Mouse (Mus musculus) B cell, adult 67 days (primary cell): ENCODE data around the gene Trim61. TPM values are rescaled to one million over a fixed set of nuclear protein-coding genes. Genes with fewer than 3 reads are reported as not detected.

Experiments used
- total RNA-seq, 2 experiments: library from RNA; stranded (reverse); gene quantifications; 4 replicates each; pipeline ENCODE4 v1.2.4; 2023

Gene Trim61
- total RNA-seq = not detected

DNA sequence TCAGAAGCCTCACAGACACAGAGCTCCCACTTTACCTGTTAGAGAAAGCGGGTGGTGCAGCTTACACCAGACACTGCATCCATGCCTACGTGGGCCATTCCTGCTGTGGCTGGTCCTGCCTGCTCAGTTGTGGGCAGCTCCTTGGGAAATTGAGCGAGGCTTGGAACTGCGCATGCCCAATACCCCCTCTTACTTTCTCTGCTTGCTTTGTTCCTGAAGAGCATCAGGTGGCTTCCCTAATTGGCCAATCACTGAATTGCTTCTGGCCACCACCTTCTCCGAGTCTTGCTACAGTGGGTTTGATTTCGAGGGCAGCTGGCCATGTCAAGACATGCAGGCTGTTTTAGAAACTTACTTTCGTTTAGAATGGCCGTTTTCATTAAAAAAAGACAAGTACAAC, at the start of gene Trim61, which contains the start of gene Trim60:
Gene Trim61 (minus strand): TSS at position 101 of the 400 bp plus-strand sequence.
Gene Trim60 (minus strand): TSS at position 162 of the 400 bp plus-strand sequence.

DNA sequence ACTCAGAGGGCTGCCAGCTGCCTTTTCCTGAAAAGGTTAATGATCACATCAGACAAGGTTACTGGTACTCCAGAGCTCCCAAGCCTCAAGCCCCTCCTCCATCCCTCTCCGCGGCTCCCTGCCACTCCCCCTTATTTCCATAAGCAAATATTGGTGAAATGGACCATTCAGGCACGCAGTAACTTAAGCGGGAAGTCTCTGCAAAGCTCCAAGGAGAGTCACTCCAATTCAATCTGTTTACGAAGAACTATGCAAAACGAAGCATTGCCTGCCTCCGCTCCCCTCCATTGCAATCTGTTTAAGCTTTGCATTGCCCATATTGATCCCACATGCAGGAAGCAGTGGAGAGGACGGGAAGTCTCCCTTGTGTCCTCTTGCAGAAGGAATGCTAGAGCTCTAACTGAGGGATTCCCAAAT, 18.8 kb upstream of the Trim61 start, which contains the start of gene Apela:
Gene Apela (minus strand): TSS at position 220 of the 417 bp plus-strand sequence.

GRCm38 (mm10) chr8:64987731-64988130, 30.6 kb downstream of the Trim61 start, which contains the start of gene Trim75:
Gene Trim75, minus strand, starts transcription at chr8:64987831.

Other genes starting within 250 kb of the Trim61 start
- gene Klhl2, start 168.5 kb downstream of the Trim61 start, total RNA-seq = 10 to 100 TPM; 28.3 to 34.1 TPM
- gene Tmem192, start 71.3 kb downstream of the Trim61 start, total RNA-seq = 10 to 100 TPM; 43.0 to 43.5 TPM
- not detected for gene Trim75, start 30.7 kb downstream of the Trim61 start, total RNA-seq
- not detected for gene Trim60, start 61 bp upstream of the Trim61 start, total RNA-seq
- gene Apela, start 18.8 kb upstream of the Trim61 start, total RNA-seq = not detected
- not detected for gene Gm10663, start 56.5 kb upstream of the Trim61 start, total RNA-seq
- not detected for gene BC030870, start 111.0 kb upstream of the Trim61 start, total RNA-seq